Mouse (Mus musculus): Measurements from ENCODE around the gene Asap2. TPM values are rescaled to one million over a fixed set of nuclear protein-coding genes. Genes with fewer than 3 reads are reported as not detected.

Asap2 gene
- polyA plus RNA-seq, 1 experiment from 2014 or later = 17.8 TPM

- Histone ChIP-seq H3K4me1 (ENCODE audit: control insufficient read depth, insufficient read depth, low read length) (no peaks in the 10 kb centered on the region), H3K27me3 (ENCODE audit: control insufficient read depth, insufficient read depth, low read length) (no peaks in the 10 kb centered on the region), H3K36me3 (ENCODE audit: control insufficient read depth, insufficient read depth, low read length) (peaks cover 9% of the 10 kb centered on the region; the same call in 1 of the 2 replicates), H3K9me3 (ENCODE audit: control insufficient read depth, low read length) (no peaks in the 10 kb centered on the region), H3K4me2 (ENCODE audit: low read depth) (no peak overlapping the region), H3K9ac (ENCODE audit: low read length) (no peak overlapping the region), H3K4me3 (ENCODE audit: low read depth, low read length) (no peak overlapping the region), H3K27ac (ENCODE audit: low read depth, low read length) (no peak overlapping the region)
- 94% methylated on average over 4 of the region's 4 CpGs for WGBS
- no peak for DNase-seq (ENCODE audit: low spot score)
- ATAC-seq (ENCODE audit: insufficient read depth, low FRiP score, low TSS enrichment) = no peak
Observed at GRCm38 (mm10) chr12:21265501-21265900, 275.2 kb downstream of the Asap2 start.

GRCm38 (mm10) chr12:21265946-21266783 is 275.9 kb downstream of the Asap2 start:
- peak; percentile 58 for DNase-seq (ENCODE audit: low spot score)
- Histone ChIP-seq H3K4me1 (ENCODE audit: control insufficient read depth, insufficient read depth, low read length) (no peaks in the 10 kb centered on the region), H3K4me3 (ENCODE audit: low read depth, low read length) (no peak overlapping the region), H3K27ac (ENCODE audit: low read depth, low read length) (no peak overlapping the region), H3K36me3 (ENCODE audit: control insufficient read depth, insufficient read depth, low read length) (peaks cover 14% of the 10 kb centered on the region; the same call in 1 of the 2 replicates), H3K27me3 (ENCODE audit: control insufficient read depth, insufficient read depth, low read length) (no peaks in the 10 kb centered on the region), H3K9me3 (ENCODE audit: control insufficient read depth, low read length) (no peaks in the 10 kb centered on the region), H3K4me2 (ENCODE audit: low read depth) (no peak overlapping the region), H3K9ac (ENCODE audit: low read length) (no peak overlapping the region)
- WGBS = 79% methylated on average over 14 of the region's 14 CpGs
- peak; percentile 69 for ATAC-seq (ENCODE audit: insufficient read depth, low FRiP score, low TSS enrichment)

GRCm38 (mm10) chr12:21266784-21267098 is 276.5 kb downstream of the Asap2 start:
- Histone ChIP-seq H3K36me3 (ENCODE audit: control insufficient read depth, insufficient read depth, low read length) (peaks cover 17% of the 10 kb centered on the region), H3K9ac (ENCODE audit: low read length) (no peak overlapping the region), H3K4me2 (ENCODE audit: low read depth) (no peak overlapping the region), H3K9me3 (ENCODE audit: control insufficient read depth, low read length) (no peaks in the 10 kb centered on the region), H3K27ac (ENCODE audit: low read depth, low read length) (no peak overlapping the region), H3K27me3 (ENCODE audit: control insufficient read depth, insufficient read depth, low read length) (no peaks in the 10 kb centered on the region), H3K4me3 (ENCODE audit: low read depth, low read length) (no peak overlapping the region), H3K4me1 (ENCODE audit: control insufficient read depth, insufficient read depth, low read length) (no peaks in the 10 kb centered on the region)
- WGBS = 69% methylated on average over 2 of the region's 2 CpGs
- peak; percentile 43; the same call in 1 of the 2 replicates for ATAC-seq (ENCODE audit: insufficient read depth, low FRiP score, low TSS enrichment)
- DNase-seq (ENCODE audit: low spot score) = no peak

- 92% methylated on average over 8 of the region's 8 CpGs for WGBS
- Histone ChIP-seq H3K36me3 (ENCODE audit: control insufficient read depth, insufficient read depth, low read length) (peaks cover 19% of the 10 kb centered on the region), H3K9ac (ENCODE audit: low read length) (no peak overlapping the region), H3K27ac (ENCODE audit: low read depth, low read length) (no peak overlapping the region), H3K9me3 (ENCODE audit: control insufficient read depth, low read length) (no peaks in the 10 kb centered on the region), H3K4me2 (ENCODE audit: low read depth) (no peak overlapping the region), H3K27me3 (ENCODE audit: control insufficient read depth, insufficient read depth, low read length) (no peaks in the 10 kb centered on the region), H3K4me3 (ENCODE audit: low read depth, low read length) (no peak overlapping the region), H3K4me1 (ENCODE audit: control insufficient read depth, insufficient read depth, low read length) (no peaks in the 10 kb centered on the region)
- ATAC-seq (ENCODE audit: insufficient read depth, low FRiP score, low TSS enrichment) (no peak), DNase-seq (ENCODE audit: low spot score) (no peak)
Observed at GRCm38 (mm10) chr12:21268083-21268616, 277.9 kb downstream of the Asap2 start.

GRCm38 (mm10) chr12:21274446-21274845 is 284.2 kb downstream of the Asap2 start:
- H3K27ac ChIP-seq (ENCODE audit: low read depth, low read length) = no peak overlapping the region
- no peaks in the 10 kb centered on the region for H3K4me1 ChIP-seq (ENCODE audit: control insufficient read depth, insufficient read depth, low read length)
- H3K4me3 ChIP-seq (ENCODE audit: low read depth, low read length) = no peak overlapping the region
- ATAC-seq (ENCODE audit: insufficient read depth, low FRiP score, low TSS enrichment) (no peak), DNase-seq (ENCODE audit: low spot score) (no peak)
- H3K4me2 ChIP-seq (ENCODE audit: low read depth) = no peak overlapping the region
- peaks cover 14% of the 10 kb centered on the region for H3K36me3 ChIP-seq (ENCODE audit: control insufficient read depth, insufficient read depth, low read length)
- H3K9me3 ChIP-seq (ENCODE audit: control insufficient read depth, low read length) = no peaks in the 10 kb centered on the region
- H3K27me3 ChIP-seq (ENCODE audit: control insufficient read depth, insufficient read depth, low read length) = no peaks in the 10 kb centered on the region
- no peak overlapping the region for H3K9ac ChIP-seq (ENCODE audit: low read length)
- 72% methylated on average over 7 of the region's 7 CpGs for WGBS

- no peak for ATAC-seq (ENCODE audit: insufficient read depth, low FRiP score, low TSS enrichment)
- Histone ChIP-seq H3K36me3 (ENCODE audit: control insufficient read depth, insufficient read depth, low read length) (no peaks in the 10 kb centered on the region), H3K4me2 (ENCODE audit: low read depth) (no peak overlapping the region), H3K4me3 (ENCODE audit: low read depth, low read length) (no peak overlapping the region), H3K4me1 (ENCODE audit: control insufficient read depth, insufficient read depth, low read length) (no peaks in the 10 kb centered on the region), H3K9me3 (ENCODE audit: control insufficient read depth, low read length) (no peaks in the 10 kb centered on the region), H3K9ac (ENCODE audit: low read length) (no peak overlapping the region), H3K27ac (ENCODE audit: low read depth, low read length) (no peak overlapping the region), H3K27me3 (ENCODE audit: control insufficient read depth, insufficient read depth, low read length) (no peaks in the 10 kb centered on the region)
- DNase-seq (ENCODE audit: low spot score) = no peak
- 96% methylated on average over 1 of the region's 1 CpGs for WGBS
Observed at GRCm38 (mm10) chr12:21277352-21277864, 287.1 kb downstream of the Asap2 start.

GRCm38 (mm10) chr12:21284761-21285441 is 294.6 kb downstream of the Asap2 start, which contains the start of gene Cpsf3:
Cpsf3 (plus strand) TSS chr12:21285391.
- peak within 1 kb of the TSS; percentile 77; the same call in 1 of the 2 replicates for H3K27ac ChIP-seq (ENCODE audit: low read depth, low read length)
- no peaks in the 10 kb centered on the region for H3K4me1 ChIP-seq (ENCODE audit: control insufficient read depth, insufficient read depth, low read length)
- peak within 1 kb of the TSS; percentile 77 for H3K4me2 ChIP-seq (ENCODE audit: low read depth)
- WGBS = 56% methylated on average over 11 of the region's 11 CpGs
- ATAC-seq (ENCODE audit: insufficient read depth, low FRiP score, low TSS enrichment) (no peak), DNase-seq (ENCODE audit: low spot score) (no peak)
- no peaks in the 10 kb centered on the region for H3K36me3 ChIP-seq (ENCODE audit: control insufficient read depth, insufficient read depth, low read length)
- no peaks in the 10 kb centered on the region for H3K9me3 ChIP-seq (ENCODE audit: control insufficient read depth, low read length)
- peak within 1 kb of the TSS; percentile 87 for H3K9ac ChIP-seq (ENCODE audit: low read length)
- H3K4me3 ChIP-seq (ENCODE audit: low read depth, low read length) = peak within 1 kb of the TSS; percentile 77
- H3K27me3 ChIP-seq (ENCODE audit: control insufficient read depth, insufficient read depth, low read length) = no peaks in the 10 kb centered on the region

- H3K9ac ChIP-seq (ENCODE audit: low read length) = peak overlapping the region; percentile 80
- peak overlapping the region; percentile 77 for H3K4me2 ChIP-seq (ENCODE audit: low read depth)
- H3K4me1 ChIP-seq (ENCODE audit: control insufficient read depth, insufficient read depth, low read length) = no peaks in the 10 kb centered on the region
- ATAC-seq (ENCODE audit: insufficient read depth, low FRiP score, low TSS enrichment) = peak; percentile 77
- no peak for DNase-seq (ENCODE audit: low spot score)
- H3K27ac ChIP-seq (ENCODE audit: low read depth, low read length) = peak overlapping the region; percentile 53; the same call in 1 of the 2 replicates
- H3K27me3 ChIP-seq (ENCODE audit: control insufficient read depth, insufficient read depth, low read length) = no peaks in the 10 kb centered on the region
- H3K9me3 ChIP-seq (ENCODE audit: control insufficient read depth, low read length) = no peaks in the 10 kb centered on the region
- H3K4me3 ChIP-seq (ENCODE audit: low read depth, low read length) = peak overlapping the region; percentile 77
- WGBS = under 1% methylated on average over 39 of the region's 47 CpGs
- no peaks in the 10 kb centered on the region for H3K36me3 ChIP-seq (ENCODE audit: control insufficient read depth, insufficient read depth, low read length)
Observed at GRCm38 (mm10) chr12:21285508-21286242, 295.4 kb downstream of the Asap2 start.
